Mouse (Mus musculus) liver, adult 2 months (tissue): ENCODE data around the gene Ntm.

ENCODE experiments used
- CTCF ChIP-seq: fragments of 200-500 bp; IDR thresholded peaks from 2 replicates; pipeline ENCODE4 v1.5.1; 2011; ENCODE audit warnings: low read depth, low read length, control low read depth
- POLR2A ChIP-seq: fragments of 200-500 bp; IDR thresholded peaks from 2 replicates; pipeline ENCODE4 v1.6.1; 2011; ENCODE audit warnings: low read length, control low read depth; ENCODE audit not compliant: insufficient read depth; ENCODE audit errors: extremely low read depth

- TF ChIP-seq CTCF, result no peak
- no peak for TF ChIP-seq POLR2A
These were observed 761.5 kb downstream of the Ntm start for GRCm38 (mm10) chr9:29201163-29202053.
